Mouse (Mus musculus) ovary, postnatal 14 days (tissue): ENCODE measurements at regions not wholly inside any gene's neighbourhood (a gene's known extent, or its start where the extent isn't known, plus 50 kb on each side); places are given as distances from the start of the nearest gene placed in this dataset.

ENCODE experiments used
- DNase-seq: peaks from one replicate; pipeline ENCODE4 v3.0.0; 2022; ENCODE audit warnings: low spot score

DNA sequence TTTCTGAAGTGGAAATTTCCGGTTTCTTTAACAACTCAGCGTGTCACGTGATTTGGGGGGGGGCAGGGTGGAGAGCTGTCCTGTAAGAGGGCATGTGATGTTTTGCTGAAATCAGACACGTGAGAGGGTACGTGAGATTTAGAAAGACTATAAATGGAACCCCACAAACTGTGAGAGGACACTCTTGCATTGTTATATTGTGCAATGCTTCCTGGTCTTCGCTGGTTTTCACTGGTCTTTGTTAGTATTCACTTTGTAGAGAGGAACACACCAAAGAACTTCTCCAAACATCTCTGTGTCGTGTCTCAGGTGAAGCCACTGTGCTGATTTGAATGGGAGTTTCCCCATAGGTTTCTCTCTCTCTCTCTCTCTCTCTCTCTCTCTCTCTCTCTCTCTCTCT lies 163.2 kb upstream of the Jun start:
- DNase-seq, result no peak

DNA sequence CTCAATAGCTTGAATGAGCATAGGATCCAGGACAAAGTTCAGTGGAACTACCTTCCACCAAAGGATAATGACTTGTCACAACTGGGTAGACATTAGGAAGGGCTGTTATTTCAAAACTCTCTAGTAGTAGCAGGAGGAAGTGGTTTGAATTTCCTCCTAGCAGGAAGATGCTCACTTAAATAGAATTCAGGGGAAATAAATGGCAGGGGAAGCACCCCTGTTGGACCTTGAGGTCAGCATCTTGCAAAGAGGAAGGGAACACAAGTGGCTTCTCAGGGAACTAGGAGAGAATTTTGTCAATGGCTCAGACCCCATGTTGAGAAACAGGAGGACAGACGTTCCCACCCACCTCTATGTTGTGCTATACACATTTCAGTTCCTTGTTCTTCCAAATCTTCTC lies 178.4 kb upstream of the Jun start:
- no peak for DNase-seq

DNA sequence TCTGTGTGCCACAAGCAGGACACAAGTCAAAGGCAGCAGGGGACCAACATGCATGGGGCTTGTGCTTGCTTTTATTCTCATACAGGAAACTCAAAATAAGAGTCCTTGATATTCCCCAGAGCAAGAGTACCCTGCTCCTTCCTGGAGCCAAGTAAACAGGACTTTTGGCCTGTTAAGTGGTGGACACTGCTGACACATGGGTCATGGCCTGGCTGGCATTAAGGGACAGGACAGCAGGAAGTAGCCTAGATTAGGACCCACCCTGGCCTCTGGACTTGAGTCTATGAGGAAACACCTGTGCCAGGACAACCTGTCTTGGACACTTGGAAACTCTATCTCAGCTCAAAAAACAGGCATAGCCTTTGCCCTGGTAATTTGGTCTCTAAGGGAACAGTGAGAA lies 181.0 kb upstream of the Jun start:
- no peak for DNase-seq

DNA sequence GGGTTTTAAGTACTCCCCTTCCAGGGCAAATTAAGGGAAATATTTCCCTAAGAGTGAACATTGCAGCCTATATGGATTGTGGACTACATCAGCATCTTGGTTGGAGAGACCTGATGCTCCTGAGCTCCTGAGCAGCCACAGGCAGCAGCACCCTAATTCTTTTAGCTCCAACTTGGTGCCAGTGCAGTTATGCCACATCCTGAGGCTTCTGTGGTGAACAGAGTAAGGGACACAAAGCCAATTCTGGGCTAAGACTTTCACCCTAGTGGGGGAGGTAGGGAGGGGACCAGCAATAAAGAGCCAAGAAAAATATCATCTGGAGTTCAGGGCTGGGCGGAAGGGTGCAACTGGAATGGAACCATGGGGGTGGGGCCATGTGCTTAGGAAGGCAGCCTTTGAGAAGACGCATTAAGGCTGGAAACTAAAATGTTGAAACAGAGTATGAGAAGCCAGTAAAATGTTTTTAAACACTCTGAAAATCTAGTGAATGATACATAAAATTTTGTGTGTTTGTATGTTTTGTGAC lies 182.1 kb upstream of the Jun start:
- DNase-seq, result no peak

DNA sequence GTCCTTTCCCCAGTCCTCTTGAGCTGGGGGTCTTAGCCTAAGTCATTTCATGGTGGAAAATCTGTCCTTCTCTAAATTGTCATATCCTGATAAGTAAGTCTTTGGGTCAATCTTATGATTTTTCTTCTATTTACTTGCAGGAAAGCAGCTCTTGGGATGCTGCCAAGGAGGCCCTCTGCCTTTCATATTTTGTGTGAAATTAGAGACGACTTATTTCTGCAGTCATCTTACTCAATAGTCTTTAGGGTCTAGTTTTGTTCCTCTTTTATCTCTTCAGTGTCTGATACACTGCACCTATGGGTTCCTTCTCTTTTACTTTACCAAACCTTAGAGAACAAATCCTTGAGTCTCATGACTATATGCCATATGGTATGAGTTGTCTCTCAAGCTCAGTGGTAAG lies 196.0 kb upstream of the Jun start:
- no peak for DNase-seq

DNA sequence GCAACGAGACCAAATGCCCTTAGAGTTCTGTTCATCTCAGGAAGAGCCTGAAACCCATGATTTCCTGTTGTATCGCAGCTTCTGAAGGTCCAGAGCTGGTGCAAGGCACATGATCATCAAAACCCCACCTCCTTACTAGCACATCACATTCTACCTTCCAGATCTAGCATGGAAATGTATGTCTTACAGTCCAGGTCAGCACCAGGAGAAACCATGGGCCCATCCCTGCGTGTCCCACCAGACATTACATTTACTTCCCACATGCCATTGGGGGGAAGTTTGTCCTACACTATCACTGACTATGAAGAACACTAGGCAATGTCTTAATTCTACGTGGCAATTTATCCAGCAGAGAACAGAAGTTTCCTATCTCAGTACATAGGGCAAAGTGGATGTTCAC lies 197.0 kb upstream of the Jun start:
- DNase-seq, result no peak

DNA sequence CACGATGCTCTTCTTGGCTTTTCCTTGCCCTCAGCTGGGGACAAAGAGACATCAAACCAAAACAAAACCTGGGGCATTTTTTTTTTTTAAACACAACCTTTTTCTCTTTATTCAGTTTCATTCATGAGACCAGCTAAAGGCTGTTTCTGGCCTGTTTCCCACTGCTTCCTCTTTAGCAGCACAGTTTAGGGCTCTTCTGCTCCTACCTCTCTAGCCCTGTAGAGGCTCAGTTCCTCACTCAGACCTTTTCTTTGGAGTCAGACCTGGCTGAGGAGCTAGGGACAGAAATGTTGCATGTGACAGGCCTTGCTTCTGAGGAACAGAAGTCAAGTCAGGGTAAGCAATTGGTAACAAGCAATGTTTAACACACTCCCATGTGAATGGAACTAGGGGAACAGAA lies 198.1 kb upstream of the Jun start:
- DNase-seq, result no peak

DNA sequence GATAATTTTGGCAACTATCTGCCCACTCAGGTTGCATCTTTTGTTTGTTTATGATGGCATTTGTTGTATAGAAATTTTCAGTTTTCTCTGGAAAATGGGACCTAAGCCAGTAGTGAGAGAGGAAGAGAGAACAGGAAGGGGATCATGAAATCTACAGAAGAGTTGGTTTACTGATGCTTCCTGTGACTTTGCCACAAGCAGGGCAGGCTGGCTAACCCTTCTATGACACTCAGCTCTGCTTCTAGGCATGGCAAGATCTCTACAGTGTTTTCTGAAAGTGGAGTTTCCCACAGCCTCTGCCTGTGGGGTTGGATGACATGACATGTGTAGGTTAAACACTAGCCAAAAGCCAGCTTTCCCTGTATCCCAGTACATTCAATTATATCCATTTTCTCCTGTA lies 217.7 kb upstream of the Jun start:
- no peak for DNase-seq

DNA sequence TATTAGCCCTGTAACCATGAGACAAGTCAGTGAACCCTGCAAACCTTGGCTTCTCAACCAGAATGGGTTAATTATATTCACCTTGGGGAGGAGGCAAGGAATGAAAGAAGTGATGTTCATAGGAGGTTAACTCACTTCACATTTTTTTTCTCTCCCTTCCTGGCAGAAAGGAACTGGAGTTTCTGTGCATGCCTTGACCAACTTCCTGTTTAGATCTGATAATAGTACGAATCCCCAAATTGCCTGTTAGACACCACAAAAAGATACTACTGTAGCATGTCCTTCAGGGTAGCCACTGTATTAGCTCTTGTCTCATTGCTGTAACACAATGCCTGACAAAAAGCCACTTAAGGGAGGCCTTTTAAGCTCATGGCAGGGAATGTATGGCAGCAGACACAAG lies 218.4 kb upstream of the Jun start:
- no peak for DNase-seq

DNA sequence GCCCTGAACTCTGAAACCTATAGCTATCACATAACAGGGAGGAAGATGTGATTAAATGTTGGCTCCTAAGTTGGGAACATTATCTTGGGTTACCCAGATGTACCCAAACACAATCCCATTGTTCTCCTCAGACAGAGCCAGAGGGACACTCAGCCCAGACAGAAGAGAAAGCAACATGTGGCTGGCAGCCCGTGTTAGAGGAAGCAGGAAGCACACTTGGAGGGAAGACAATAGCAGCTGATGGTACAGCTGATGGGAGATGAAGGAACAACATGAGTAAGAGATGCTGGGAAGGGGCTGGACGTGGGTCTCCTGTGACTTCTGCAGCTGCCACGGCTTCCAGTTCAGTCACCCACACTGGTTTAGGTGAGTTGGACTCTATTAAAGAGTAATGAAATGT lies 224.2 kb upstream of the Jun start:
- no peak for DNase-seq

DNA sequence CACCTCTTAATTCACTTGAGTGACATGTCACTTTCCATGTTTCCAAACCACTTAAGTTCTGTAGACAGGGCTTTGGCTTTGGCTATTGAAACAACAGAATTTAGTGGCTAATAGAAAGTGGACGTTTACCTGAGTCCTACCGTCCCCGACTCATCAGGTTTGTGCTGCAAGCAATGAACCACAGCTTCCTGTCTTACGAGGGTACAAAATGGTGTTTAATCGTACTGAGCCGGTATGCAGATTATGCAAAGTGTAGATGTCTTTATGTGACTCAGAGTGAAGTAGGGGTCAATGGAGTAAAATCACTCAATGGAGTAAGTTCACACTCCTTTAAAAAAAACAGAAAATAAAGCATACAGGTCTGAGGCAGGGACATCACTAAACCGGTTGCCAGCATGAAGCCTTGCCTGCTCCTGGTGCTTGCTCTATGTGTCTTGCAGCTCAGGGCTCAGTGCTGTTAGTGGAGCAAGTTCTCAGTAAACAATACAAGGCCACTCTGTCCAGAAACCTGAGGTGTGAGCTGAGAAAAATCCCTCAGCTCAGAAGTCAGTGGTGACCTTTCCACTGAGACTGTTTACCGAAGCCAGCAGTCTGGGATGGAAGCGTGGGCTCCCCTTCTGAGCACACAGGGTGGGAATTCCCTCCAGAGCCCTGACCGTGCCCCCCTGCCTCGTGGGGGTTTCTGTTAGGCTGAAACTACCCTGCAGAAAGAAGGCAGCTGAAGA lies 226.1 kb upstream of the Jun start:
- no peak for DNase-seq

DNA sequence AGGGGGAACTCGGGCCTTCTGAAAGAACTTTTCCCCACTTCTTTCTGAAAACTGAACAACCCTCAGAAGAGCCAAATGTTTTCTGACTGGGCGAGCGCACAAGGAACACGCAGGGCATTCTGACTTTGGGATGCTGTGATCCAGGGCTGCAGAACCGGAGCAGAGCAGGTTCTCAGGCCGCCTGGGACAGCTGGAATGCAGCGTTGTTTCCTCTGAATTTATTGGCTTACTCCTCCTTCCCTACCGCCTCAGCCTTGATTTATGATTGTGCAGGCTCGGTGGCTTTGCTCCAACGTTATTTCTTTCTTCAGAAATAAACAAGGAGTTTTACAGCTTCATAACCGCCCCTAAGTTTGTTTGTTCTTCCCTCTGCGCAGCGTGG lies 226.7 kb upstream of the Jun start:
- DNase-seq, result peak; percentile 56

DNA sequence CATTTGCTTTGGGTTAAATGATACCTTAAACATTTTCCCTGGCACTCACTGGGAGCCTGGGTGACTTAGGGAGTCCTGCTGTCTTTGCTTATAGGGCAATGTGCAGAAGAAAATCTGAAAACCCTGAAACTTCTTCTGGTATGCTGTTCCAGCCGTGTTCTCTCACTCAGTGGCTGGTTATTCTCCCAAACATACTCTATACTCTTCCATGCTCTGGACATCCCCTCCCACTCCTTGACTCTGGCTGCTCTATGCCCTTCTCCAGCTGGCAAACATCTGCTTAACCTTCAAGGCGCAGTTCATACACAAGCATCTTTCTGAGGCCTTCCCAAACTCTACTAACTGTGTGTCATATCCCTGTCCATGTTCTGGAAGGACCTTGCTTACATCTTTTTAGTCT lies 227.2 kb upstream of the Jun start:
- DNase-seq, result no peak

DNA sequence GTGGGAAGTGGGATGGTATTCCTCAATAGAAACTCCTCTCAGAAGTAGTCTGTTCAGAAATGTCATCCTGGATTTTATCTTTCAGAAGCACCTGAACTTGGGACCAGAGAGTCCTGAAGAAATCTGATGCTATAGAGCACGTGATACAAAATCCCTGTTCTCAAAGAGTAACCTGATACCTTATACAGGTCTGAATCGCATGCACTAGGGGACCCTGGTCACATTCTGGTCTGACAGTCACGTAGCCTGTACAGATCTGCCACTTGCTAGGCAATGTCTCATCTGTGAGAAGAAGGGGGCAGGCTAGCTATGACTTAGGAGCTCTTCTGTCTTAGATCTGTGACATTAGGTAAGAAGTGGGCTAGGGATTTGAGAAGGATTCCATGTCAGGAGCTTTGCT lies 230.1 kb upstream of the Jun start:
- DNase-seq, result no peak

DNA sequence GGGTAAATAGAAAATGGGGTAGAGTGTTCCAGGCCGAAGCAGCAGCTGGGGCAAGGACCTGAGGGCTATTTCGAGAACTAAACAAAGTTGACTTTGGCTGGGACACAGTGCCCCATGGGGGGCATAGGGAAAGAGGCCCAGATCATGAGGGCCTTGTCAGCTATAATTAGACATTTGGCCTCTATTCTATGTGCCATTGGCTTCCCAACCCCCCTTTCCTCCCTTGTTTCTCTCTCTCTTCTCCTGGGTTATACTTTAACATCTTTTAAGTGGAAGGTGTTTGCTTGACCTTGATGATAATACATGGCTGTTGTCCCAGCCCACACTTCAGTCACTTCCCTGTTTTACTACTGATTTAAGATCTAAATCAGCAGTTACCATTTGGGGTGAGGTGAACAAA lies 231.8 kb upstream of the Jun start:
- no peak for DNase-seq

DNA sequence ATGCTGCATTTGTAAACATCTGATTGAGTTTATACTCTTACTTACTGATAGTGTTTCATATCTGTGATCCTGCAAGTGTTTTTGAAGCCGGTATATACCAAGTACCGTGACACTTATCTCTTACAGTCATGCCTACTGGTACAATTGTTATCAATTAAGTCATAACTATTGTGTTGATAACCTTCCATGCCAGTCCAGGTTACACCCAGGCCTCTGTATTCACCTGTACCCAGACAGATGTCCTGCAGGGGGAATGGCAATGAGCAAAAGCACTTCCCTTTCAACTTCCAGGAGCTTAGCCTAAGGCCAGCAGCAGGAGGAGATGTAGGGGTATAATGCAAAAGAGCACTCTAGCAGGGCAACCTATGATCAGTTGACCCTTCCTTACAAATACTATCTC lies 232.2 kb upstream of the Jun start:
- DNase-seq, result no peak

DNA sequence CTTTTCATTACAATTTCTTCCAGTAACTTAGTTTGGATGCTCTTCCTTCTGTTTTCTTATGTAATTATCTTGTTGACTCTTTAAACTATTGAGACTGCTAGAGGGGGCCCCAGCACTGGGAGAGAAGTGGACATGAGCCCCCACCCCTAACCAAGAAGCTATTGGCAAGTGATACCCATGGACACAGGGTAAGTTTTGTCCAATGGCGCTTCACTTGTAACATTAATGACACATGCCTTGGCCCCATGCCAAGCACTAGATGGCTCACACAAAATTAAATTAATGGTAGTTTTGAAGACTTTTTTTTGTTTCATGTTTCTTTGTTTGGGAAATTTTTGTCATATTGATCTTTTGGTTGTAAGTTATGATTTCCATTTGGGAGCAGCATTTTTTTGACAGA lies 232.7 kb upstream of the Jun start:
- DNase-seq, result no peak

DNA sequence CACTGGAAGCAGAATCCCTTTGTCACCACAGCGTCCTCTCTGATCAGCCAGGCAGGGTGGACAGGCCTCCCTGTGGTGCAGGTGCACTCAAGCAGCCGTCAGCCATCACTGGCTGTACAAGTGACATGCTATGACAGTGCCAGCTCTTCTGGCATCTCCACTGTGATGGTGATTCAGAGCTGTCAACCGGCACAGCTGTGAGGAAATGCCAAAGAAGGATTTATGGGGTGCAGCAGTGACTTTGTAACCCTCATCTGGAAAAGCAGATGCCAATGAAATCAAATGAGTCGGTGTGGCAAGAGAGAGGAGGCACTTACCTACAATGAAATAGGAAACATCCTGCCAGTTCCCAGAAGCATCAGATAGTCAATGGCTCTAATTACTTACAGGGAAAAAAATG lies 238.3 kb upstream of the Jun start:
- DNase-seq, result no peak

DNA sequence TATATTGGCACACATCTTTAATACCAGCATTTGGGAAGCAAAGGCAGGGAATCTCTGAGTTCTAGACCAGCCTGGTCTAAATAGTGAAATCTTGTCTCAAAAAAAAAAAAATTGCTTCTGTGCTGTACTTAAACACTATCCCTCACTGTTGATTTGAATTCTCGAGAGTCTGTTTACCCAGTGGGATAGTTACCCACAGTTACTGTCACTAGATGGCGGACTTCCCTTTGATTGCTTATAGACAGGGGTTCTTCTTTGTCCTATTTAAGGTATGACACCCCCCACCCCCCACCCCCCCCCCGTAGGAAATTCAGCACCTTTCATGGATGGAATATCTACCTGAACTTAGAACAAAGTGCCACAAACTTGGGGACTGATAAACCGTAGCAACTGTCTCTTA lies 242.1 kb upstream of the Jun start:
- DNase-seq, result no peak

DNA sequence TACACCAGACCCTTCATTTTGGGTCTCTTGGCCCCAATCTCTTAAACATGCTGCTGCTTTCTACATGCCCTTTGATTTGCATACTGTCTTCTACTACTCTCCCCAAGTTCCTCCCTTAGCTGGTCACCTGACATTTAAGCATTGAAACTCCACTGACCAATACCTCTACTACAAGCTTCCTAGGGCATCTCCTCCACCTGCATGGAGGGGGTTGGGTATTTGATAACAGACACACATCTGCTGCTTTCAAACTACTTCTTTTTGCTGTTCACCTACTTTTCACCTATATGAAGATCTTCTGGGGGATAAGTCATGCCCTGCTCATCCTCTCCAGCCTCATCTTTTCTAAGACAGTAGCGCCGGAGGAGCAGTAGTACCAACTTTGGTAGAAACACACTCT lies 249.9 kb upstream of the Jun start:
- no peak for DNase-seq

DNA sequence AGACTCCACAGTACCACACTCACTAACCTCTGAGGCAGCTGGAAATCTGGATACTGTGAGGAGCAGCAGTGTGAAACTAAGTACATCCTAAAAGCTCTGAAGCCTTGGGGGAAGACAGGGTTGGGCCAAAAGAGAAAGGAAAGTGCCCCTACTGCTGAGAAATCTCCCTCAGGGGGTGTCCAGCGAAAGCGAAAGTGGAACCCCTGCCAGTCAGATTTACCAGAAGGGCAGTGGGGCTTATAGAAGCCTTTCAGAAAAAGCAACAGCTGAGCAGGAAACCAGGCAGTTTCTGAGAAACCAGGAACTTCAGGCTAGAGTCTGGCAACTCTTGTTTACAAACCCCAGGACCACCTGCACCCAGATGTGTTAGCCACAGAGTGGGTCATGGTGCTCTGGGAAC lies 251.3 kb upstream of the Jun start:
- no peak for DNase-seq

DNA sequence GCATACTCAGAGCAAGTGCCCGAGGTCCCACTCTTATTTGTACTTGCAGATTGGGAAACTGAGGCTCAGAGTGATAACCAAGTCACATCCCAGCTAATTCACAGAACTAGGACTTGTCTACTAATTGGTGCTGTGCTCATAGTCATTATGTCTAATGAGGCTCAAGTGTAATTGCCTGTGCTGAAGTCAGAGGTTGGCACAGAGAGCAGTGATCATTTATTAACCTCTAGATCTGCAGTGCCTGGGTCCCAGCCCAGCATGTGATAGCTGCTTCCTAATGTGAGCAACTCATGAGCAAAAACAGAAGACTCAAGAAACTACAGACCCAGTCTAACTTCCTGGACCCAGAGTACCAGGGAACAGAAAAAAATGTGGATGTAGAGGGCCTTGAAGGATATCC lies 252.0 kb upstream of the Jun start:
- DNase-seq, result no peak

DNA sequence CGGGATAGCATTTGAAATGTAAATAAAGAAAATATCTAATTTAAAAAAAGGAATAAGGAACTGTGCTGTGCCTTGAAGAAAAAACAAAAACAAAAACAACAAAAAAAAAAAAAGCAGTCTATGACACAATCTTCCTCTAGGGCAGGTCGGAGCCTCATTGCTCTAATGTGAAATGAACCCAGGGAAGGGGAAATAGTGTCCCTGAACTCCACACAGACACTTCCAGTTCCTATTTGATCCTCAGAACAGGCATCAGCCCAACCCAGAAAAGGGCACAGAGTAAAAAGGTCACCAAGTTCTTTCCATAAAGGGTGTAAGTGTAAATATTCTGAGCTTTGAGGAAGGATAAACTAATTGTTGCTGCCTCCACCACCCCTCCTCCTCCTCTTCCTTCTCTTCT lies 250.2 kb upstream of the Fggy start:
- no peak for DNase-seq

DNA sequence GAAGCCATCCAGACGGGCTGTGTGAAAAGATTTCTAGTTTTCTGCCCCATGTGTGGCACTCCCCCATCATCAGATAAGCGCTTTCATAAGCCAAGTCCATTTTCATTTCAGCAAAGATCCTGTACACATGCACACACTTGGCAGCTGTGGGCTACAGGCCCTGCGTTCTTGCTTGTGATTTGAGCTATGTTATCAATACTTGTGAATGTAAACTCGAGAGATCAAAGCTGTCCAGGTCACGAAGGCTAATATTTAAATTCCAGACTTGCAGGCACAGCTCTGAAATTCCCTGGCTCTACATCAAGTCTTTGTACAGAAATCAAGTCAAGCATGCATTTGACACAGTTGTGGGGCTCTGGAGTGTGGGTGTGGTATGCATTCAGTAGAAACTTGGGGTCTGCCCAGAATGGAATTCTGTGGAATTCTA lies 248.8 kb upstream of the Fggy start:
- no peak for DNase-seq

DNA sequence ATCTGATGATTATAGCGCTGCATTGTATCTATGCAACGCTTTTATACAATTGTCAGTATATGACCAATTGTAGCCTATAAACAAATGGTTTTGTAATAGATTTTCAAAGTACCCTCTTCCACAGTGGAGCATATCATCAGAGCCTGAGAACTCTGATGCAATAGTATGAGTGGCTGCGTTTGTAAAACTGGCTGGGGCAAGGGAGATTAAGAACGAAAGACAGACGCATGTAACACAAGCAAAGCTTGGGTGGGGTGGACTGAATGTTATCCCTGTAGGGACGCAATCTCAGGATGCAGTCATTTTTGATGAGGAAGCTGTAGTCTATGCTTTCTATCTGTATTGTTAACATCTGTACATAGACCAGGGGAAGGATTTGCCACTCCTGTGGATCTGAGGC lies 246.9 kb upstream of the Fggy start:
- no peak for DNase-seq
